ENCODE assay signal across 9 mouse cellular contexts in genomic region chr10:111226508-111226907, GRCm38 (mm10).
DNase-seq lines count a peak whose midpoint lies in the region; ATAC-seq lines count a peak whose summit lies in the region.
"Had no signal": no experiment of that assay in that cellular context is flagged by ENCODE, and none has a peak within 500 bp of the region (broad histone marks: within the 10 kb centered on the region; RNA-seq: fewer than 3 reads in every experiment).

No protein-coding gene starts in this region.

- H3K4me2 ChIP-seq in midbrain, embryonic 11.5 days: no peak overlapping the region
- H3K4me2 ChIP-seq: stomach, embryonic 15.5 days had no signal

- intact Hi-C loops in left cerebral cortex, postnatal 10 days (cut with DNase I): no loop called here

- peaks cover 11% of the 10 kb centered on the region for H3K4me1 ChIP-seq in midbrain, embryonic 11.5 days (ENCODE audit: control insufficient read depth, insufficient read depth, low read length)

- no peak overlapping the region for H3K27ac ChIP-seq in midbrain, embryonic 11.5 days (ENCODE audit: low read depth, low read length)
- H3K27ac ChIP-seq: stomach, embryonic 15.5 days had no signal

- no peaks in the 10 kb centered on the region for H3K27me3 ChIP-seq in midbrain, embryonic 11.5 days (ENCODE audit: control insufficient read depth, insufficient read depth, low read length)
- H3K27me3 ChIP-seq: stomach, embryonic 15.5 days had no signal

- no peak overlapping the region for H3K4me3 ChIP-seq in midbrain, embryonic 11.5 days (ENCODE audit: low read depth, low read length)
- H3K4me3 ChIP-seq: stomach, embryonic 15.5 days had no signal

- H3K9ac ChIP-seq in midbrain, embryonic 11.5 days (ENCODE audit: low read length): no peak overlapping the region
- H3K9ac ChIP-seq: stomach, embryonic 15.5 days had no signal

- H3K36me3 ChIP-seq in midbrain, embryonic 11.5 days (ENCODE audit: control insufficient read depth, insufficient read depth, low read length): no peaks in the 10 kb centered on the region
- H3K36me3 ChIP-seq: stomach, embryonic 15.5 days had no signal

- ATAC-seq in inflammation-experienced regulatory T-cells, adult 6 months: peak; percentile 84
- peak; percentile 65; the same call in 1 of the 2 replicates for ATAC-seq in midbrain, embryonic 11.5 days (ENCODE audit: low FRiP score)

- DNase-seq in WW6 (ENCODE audit: low read depth, low spot score): peak; percentile 65
- peak; percentile 89 to 94 for DNase-seq in cerebellum, postnatal 25 days
- DNase-seq in gastrocnemius, adult 18-20 months (ENCODE audit: low spot score): peak; percentile 89
- peak; percentile 79 to 88 for DNase-seq in left cerebral cortex, postnatal 10 days (ENCODE audit: extremely low spot score in 1 of 2, low spot score in 2 of 2)
- DNase-seq in midbrain, embryonic 11.5 days (ENCODE audit: low spot score, missing footprints): peak; percentile 99
- peak; percentile 85 to 86 for DNase-seq in right cerebral cortex, postnatal 36 days (ENCODE audit: low spot score in 2 of 2)
- DNase-seq in yolk sac, embryonic 10.5 days (ENCODE audit: low spot score): peak; percentile 72

- 31% methylated on average over 3 of the region's 3 CpGs for WGBS in midbrain, embryonic 11.5 days

- no peaks in the 10 kb centered on the region for H3K9me3 ChIP-seq in midbrain, embryonic 11.5 days (ENCODE audit: control insufficient read depth, low read length)
- H3K9me3 ChIP-seq: stomach, embryonic 15.5 days had no signal
